Mouse (Mus musculus) hematopoietic multipotent progenitor cell, adult 10-12 weeks (in vitro differentiated cells): ENCODE data around the gene Dnajc13. TPM values are rescaled to one million over a fixed set of nuclear protein-coding genes. Genes with fewer than 3 reads are reported as not detected.

Experiments
- polyA plus RNA-seq: library from polyadenylated mRNA; stranded (reverse); fragments of >175 nt; gene quantifications from 2 replicates; pipeline ENCODE4 v1.2.3, GENCODE M21; 2012; ENCODE audit warnings: low replicate concordance

Gene Dnajc13
- polyA plus RNA-seq: 38.6 and 69.3 TPM in 2 replicates

DNA sequence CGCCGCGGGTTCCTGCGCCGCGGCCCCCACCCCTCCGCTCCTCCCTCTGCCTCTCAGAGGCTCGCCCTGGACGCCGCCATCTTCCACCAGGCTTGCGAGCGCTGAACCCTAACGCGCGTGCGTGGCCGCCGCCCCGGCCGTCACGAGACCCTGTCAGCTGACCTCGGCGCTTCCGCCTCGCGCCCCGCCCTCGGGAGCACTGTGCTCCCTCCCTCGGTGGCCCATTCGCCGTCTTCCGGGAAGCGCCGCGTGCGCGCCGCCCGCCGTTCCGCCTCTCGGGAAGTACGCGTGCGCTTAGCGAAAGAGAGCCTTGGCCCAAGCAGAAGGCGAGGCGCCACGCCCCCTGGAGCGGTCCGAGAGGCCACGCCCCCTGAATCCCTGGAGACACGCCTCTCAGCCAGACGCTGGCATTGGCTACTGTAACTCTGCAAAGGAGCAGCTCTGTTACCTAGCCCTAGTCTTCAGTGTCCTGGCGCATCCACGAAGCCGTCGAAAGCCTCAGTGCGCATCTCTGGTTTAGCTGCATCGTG is at the start of gene Dnajc13:
TSS of gene Dnajc13 (minus strand) at position 108 of the 530 bp plus-strand sequence.

DNA sequence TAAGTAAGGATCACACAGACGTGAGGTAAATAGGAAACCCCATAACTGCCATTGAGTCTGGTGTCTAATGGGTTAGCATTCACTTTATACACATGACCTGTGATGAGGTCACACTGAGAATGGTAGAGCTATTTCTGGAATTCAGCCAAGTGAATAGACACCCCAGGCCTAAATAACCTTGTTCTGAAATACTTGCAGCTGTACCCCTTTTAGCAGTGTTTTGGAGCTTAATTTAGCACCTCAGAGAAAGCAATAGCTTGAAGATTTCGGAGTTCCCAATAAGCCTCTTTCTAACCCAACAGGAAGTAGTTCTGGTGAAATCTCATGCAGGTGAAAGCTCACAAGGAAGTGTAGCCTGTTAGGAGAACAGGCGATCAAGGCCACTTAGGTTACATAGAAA is 135.9 kb downstream of the Dnajc13 start, which contains the start of gene Ackr4:
TSS of gene Ackr4 (minus strand) at position 101 of the 400 bp plus-strand sequence.

Other genes starting within 250 kb of the Dnajc13 start
- gene Gm28305, start 222.3 kb downstream of the Dnajc13 start, polyA plus RNA-seq: not detected in 2 replicates
- 7.8 and 8.7 TPM in 2 replicates for gene Uba5, start 199.8 kb downstream of the Dnajc13 start, polyA plus RNA-seq
- 1.3 and 9.5 TPM in 2 replicates for gene Acad11, start 199.6 kb downstream of the Dnajc13 start, polyA plus RNA-seq
- 0.08 TPM in 1 of 2 replicates, not detected in the other for gene Ackr4, start 136.0 kb downstream of the Dnajc13 start, polyA plus RNA-seq
- gene Acpp, start 74.8 kb upstream of the Dnajc13 start, polyA plus RNA-seq: 0.79 and 2.3 TPM in 2 replicates